Mouse (Mus musculus) brain, embryonic 18.5 days (tissue): ENCODE results near the gene Slc39a1.

Source experiments
- DNase-seq: peaks from one replicate; pipeline ENCODE4 v3.0.0-alpha.2; 2012; ENCODE audit warnings: low read depth, low spot score

Gene Slc39a1

GRCm38 (mm10) chr3:90294651-90295050 is 46.7 kb downstream of the Slc39a1 start:
- DNase-seq = no peak
